Mouse (Mus musculus): ENCODE measurements around the gene Meiob.

DNA sequence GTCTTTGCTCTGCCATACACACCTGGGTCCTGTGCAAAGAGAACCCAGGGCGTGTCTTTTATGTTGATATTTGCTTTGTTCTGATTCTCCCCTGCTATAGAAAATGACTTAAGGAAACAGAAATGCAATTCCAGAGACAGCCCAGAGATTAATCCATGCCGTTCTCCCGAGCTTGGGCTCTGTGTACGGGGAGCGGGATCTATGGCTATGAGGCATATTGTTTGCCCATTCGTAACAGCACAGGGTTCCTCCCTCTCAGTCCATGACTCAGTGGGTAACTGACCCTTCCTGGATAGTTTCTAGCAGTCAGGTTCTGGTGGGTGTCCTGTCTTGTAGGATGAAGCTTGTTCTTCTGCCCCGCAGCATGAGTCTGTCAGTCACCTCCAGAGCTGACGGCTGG is 28.9 kb upstream of the Meiob start:
- no peak for TF ChIP-seq TAL1 (conservative IDR thresholded peaks at IDR 0.05; ENCODE audit: low read depth, low read length)
- TF ChIP-seq CTCF (IDR thresholded peaks at IDR 0.05; ENCODE audit: low read depth, low read length), result no peak
- TF ChIP-seq GATA1 (IDR thresholded peaks at IDR 0.05; ENCODE audit: borderline replicate concordance, low read length), result no peak
- no peak for TF ChIP-seq POLR2AphosphoS5 (IDR thresholded peaks at IDR 0.05; ENCODE audit: insufficient replicate concordance, low read depth, low read length)
